Mouse (Mus musculus): ENCODE measurements around the gene Tmem265. TPM values are rescaled to one million over a fixed set of nuclear protein-coding genes. Genes with fewer than 3 reads are reported as not detected.

Tmem265 gene
- polyA plus RNA-seq (2015; fragmentation: Nextera tagmentation; extraction: Ambion mirVana): 1.9 and 3.8 TPM in 2 replicates

- no peaks in the 10 kb centered on the region for H3K9me3 ChIP-seq (ENCODE audit: control insufficient read depth)
- peaks cover 60% of the 10 kb centered on the region for H3K36me3 ChIP-seq (ENCODE audit: control insufficient read depth, insufficient read depth)
- H3K4me1 ChIP-seq (replicated peaks; ENCODE audit: control insufficient read depth, insufficient read depth, low read length): no peaks in the 10 kb centered on the region
- H3K27ac ChIP-seq (ENCODE audit: low read depth, low read length): no peak within 1 kb of the TSS
- no peak within 1 kb of the TSS for H3K9ac ChIP-seq (ENCODE audit: low read depth, low read length)
- no peak within 1 kb of the TSS for H3K4me3 ChIP-seq (ENCODE audit: low read depth, low read length)
- no peaks in the 10 kb centered on the region for H3K27me3 ChIP-seq (replicated peaks; ENCODE audit: control insufficient read depth, insufficient read depth, low read length)
- 89% methylated on average over 5 of the region's 5 CpGs for WGBS
- TF ChIP-seq CTCF (IDR thresholded peaks at IDR 0.05; ENCODE audit: low read depth): no peak
- H3K4me2 ChIP-seq (replicated peaks; ENCODE audit: low read depth): no peak within 1 kb of the TSS
- ATAC-seq: no peak
Measured at GRCm38 (mm10) chr7:127561340-127561858, at the start of gene Tmem265. Tmem265 (plus strand) TSS chr7:127561390.

- peak; percentile 93 for ATAC-seq
- H3K36me3 ChIP-seq (ENCODE audit: control insufficient read depth, insufficient read depth): peaks cover 15% of the 10 kb centered on the region
Measured at GRCm38 (mm10) chr7:127511808-127512230, 49.4 kb upstream of the Tmem265 start, which contains the start of gene Srcap. Srcap (plus strand) TSS chr7:127511983.

GRCm38 (mm10) chr7:127512231-127513015 is 48.8 kb upstream of the Tmem265 start:
- H3K27ac ChIP-seq (ENCODE audit: low read depth, low read length): peak overlapping the region; percentile 99
- H3K4me1 ChIP-seq (replicated peaks; ENCODE audit: control insufficient read depth, insufficient read depth, low read length): no peaks in the 10 kb centered on the region
- WGBS: under 1% methylated on average over 56 of the region's 93 CpGs
- peak overlapping the region; percentile 94 for H3K9ac ChIP-seq (ENCODE audit: low read depth, low read length)
- H3K27me3 ChIP-seq (replicated peaks; ENCODE audit: control insufficient read depth, insufficient read depth, low read length): no peaks in the 10 kb centered on the region
- H3K4me3 ChIP-seq (ENCODE audit: low read depth, low read length): peak overlapping the region; percentile 78
- no peak for TF ChIP-seq CTCF (IDR thresholded peaks at IDR 0.05; ENCODE audit: low read depth)
- peak overlapping the region; percentile 69 for H3K4me2 ChIP-seq (replicated peaks; ENCODE audit: low read depth)
- H3K9me3 ChIP-seq (ENCODE audit: control insufficient read depth): no peaks in the 10 kb centered on the region
- peaks cover 21% of the 10 kb centered on the region for H3K36me3 ChIP-seq (ENCODE audit: control insufficient read depth, insufficient read depth)
- ATAC-seq: peak; percentile 84

More at GRCm38 (mm10) chr7:127511808-127512230, 49.4 kb upstream of the Tmem265 start, which contains the start of gene Srcap:
- no peak for TF ChIP-seq CTCF (IDR thresholded peaks at IDR 0.05; ENCODE audit: low read depth)
- peak within 1 kb of the TSS; percentile 99 for H3K27ac ChIP-seq (ENCODE audit: low read depth, low read length)
- H3K27me3 ChIP-seq (replicated peaks; ENCODE audit: control insufficient read depth, insufficient read depth, low read length): no peaks in the 10 kb centered on the region
- no peaks in the 10 kb centered on the region for H3K4me1 ChIP-seq (replicated peaks; ENCODE audit: control insufficient read depth, insufficient read depth, low read length)
- under 1% methylated on average over 37 of the region's 37 CpGs for WGBS
- H3K4me2 ChIP-seq (replicated peaks; ENCODE audit: low read depth): peak within 1 kb of the TSS; percentile 69
- no peaks in the 10 kb centered on the region for H3K9me3 ChIP-seq (ENCODE audit: control insufficient read depth)
- H3K9ac ChIP-seq (ENCODE audit: low read depth, low read length): peak within 1 kb of the TSS; percentile 94
- peak within 1 kb of the TSS; percentile 78 for H3K4me3 ChIP-seq (ENCODE audit: low read depth, low read length)

- 9% methylated on average over 8 of the region's 8 CpGs for WGBS
- peak; percentile 55 for ATAC-seq
- Histone ChIP-seq H3K4me2 (replicated peaks; ENCODE audit: low read depth) (peak overlapping the region; percentile 69), H3K9me3 (ENCODE audit: control insufficient read depth) (no peaks in the 10 kb centered on the region), H3K9ac (ENCODE audit: low read depth, low read length) (peak overlapping the region; percentile 94), H3K27ac (ENCODE audit: low read depth, low read length) (peak overlapping the region; percentile 99), H3K4me1 (replicated peaks; ENCODE audit: control insufficient read depth, insufficient read depth, low read length) (no peaks in the 10 kb centered on the region), H3K36me3 (ENCODE audit: control insufficient read depth, insufficient read depth) (peaks cover 26% of the 10 kb centered on the region), H3K27me3 (replicated peaks; ENCODE audit: control insufficient read depth, insufficient read depth, low read length) (no peaks in the 10 kb centered on the region), H3K4me3 (ENCODE audit: low read depth, low read length) (peak overlapping the region; percentile 78)
- TF ChIP-seq CTCF (IDR thresholded peaks at IDR 0.05; ENCODE audit: low read depth): 0 out of 2 replicates have a peak, but pooled peaks have one; percentile 12
Measured at GRCm38 (mm10) chr7:127513016-127513390, 48.2 kb upstream of the Tmem265 start.

- no peaks in the 10 kb centered on the region for H3K9me3 ChIP-seq (ENCODE audit: control insufficient read depth)
- 46% methylated on average over 3 of the region's 3 CpGs for WGBS
- H3K4me1 ChIP-seq (replicated peaks; ENCODE audit: control insufficient read depth, insufficient read depth, low read length): no peaks in the 10 kb centered on the region
- no peaks in the 10 kb centered on the region for H3K27me3 ChIP-seq (replicated peaks; ENCODE audit: control insufficient read depth, insufficient read depth, low read length)
- H3K9ac ChIP-seq (ENCODE audit: low read depth, low read length): no peak overlapping the region
- no peak for ATAC-seq
- peaks cover 32% of the 10 kb centered on the region for H3K36me3 ChIP-seq (ENCODE audit: control insufficient read depth, insufficient read depth)
- H3K4me3 ChIP-seq (ENCODE audit: low read depth, low read length): peak overlapping the region; percentile 78
- no peak for TF ChIP-seq CTCF (IDR thresholded peaks at IDR 0.05; ENCODE audit: low read depth)
- peak overlapping the region; percentile 69 for H3K4me2 ChIP-seq (replicated peaks; ENCODE audit: low read depth)
- peak overlapping the region; percentile 99 for H3K27ac ChIP-seq (ENCODE audit: low read depth, low read length)
Measured at GRCm38 (mm10) chr7:127513781-127514180, 47.4 kb upstream of the Tmem265 start.

GRCm38 (mm10) chr7:127515846-127516245 is 45.3 kb upstream of the Tmem265 start:
- Histone ChIP-seq H3K27ac (ENCODE audit: low read depth, low read length) (no peak overlapping the region), H3K4me3 (ENCODE audit: low read depth, low read length) (no peak overlapping the region), H3K4me1 (replicated peaks; ENCODE audit: control insufficient read depth, insufficient read depth, low read length) (no peaks in the 10 kb centered on the region), H3K36me3 (ENCODE audit: control insufficient read depth, insufficient read depth) (peaks cover 46% of the 10 kb centered on the region), H3K9ac (ENCODE audit: low read depth, low read length) (no peak overlapping the region), H3K27me3 (replicated peaks; ENCODE audit: control insufficient read depth, insufficient read depth, low read length) (no peaks in the 10 kb centered on the region), H3K4me2 (replicated peaks; ENCODE audit: low read depth) (no peak overlapping the region), H3K9me3 (ENCODE audit: control insufficient read depth) (no peaks in the 10 kb centered on the region)
- no peak for ATAC-seq
- no peak for TF ChIP-seq CTCF (IDR thresholded peaks at IDR 0.05; ENCODE audit: low read depth)
- WGBS: 93% methylated on average over 7 of the region's 7 CpGs
